Mouse (Mus musculus) bone marrow, adult 2 months (tissue): ENCODE results near the gene Gpbar1. TPM values are rescaled to one million over a fixed set of nuclear protein-coding genes. Genes with fewer than 3 reads are reported as not detected.

Experiments used
- H3K27ac ChIP-seq: fragments of 200-500 bp; 2 replicates; pipeline ENCODE4 v1.5.1; 2012; ENCODE audit warnings: low read depth, mild to moderate bottlenecking, control low read depth, inconsistent platforms, low read length; ENCODE audit not compliant: control insufficient read depth, poor library complexity, insufficient read depth
- H3K4me1 ChIP-seq: fragments of 200-500 bp; 2 replicates; pipeline ENCODE4 v1.6.1; 2011; ENCODE audit warnings: low read length; ENCODE audit not compliant: control insufficient read depth, insufficient read depth
- H3K4me3 ChIP-seq: fragments of 200-500 bp; replicated peaks from 2 replicates; pipeline ENCODE3; 2011; ENCODE audit warnings: mild to moderate bottlenecking, low read depth, low read length, control low read depth; ENCODE audit not compliant: control insufficient read depth
- CTCF ChIP-seq: fragments of 200-500 bp; IDR thresholded peaks from 2 replicates; pipeline ENCODE4 v1.5.1; 2011; ENCODE audit warnings: low read length, control low read depth; ENCODE audit not compliant: control insufficient read depth, insufficient read depth
- POLR2A ChIP-seq: fragments of 200-500 bp; IDR thresholded peaks from 2 replicates; pipeline ENCODE4 v1.6.1; 2011; ENCODE audit warnings: low read depth, mild to moderate bottlenecking, control low read depth, low read length, borderline replicate concordance; ENCODE audit not compliant: control insufficient read depth
- WGBS: fragments of 180-500 bp; shearing (Covaris S2); methylation state at CpG from one replicate; pipeline ENCODE4 v1.1.7; 2018; 5-methylcytosine and 5-hydroxymethylcytosine counted together
- polyA plus RNA-seq: library from polyadenylated mRNA; stranded (reverse); fragments of >200 nt; gene quantifications from 2 replicates; pipeline ENCODE4 v1.2.4, GENCODE M21; 2011; ENCODE audit warnings: low replicate concordance; ENCODE audit not compliant: missing spikeins, insufficient read depth, insufficient read length

Gpbar1 gene
- polyA plus RNA-seq, 1 experiment, result not detected

DNA sequence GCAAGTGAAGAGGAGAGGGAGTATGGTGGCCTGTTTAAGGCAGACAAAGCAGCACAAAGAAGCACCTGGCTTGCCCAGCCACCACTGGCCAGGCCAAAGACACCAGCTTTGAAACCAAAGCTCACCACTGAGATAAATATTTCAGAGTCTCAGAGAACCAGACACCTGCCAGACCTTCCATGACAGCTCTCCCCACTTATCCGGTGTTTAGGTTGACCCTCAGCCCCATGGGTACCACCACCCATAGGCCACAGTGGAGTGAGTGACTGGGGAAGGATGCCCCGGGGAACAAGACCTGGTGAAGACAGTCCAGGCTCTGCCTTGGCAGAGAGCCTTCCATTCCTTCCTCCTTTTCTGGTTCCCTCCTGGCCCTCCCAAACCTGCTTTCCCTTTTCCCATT, 24.5 kb downstream of the Gpbar1 start:
- WGBS, result 37% methylated on average over 2 of the region's 2 CpGs
- H3K4me1 ChIP-seq, result no peaks in the 10 kb centered on the region; the same call in 1 of the 2 replicates
- H3K27ac ChIP-seq, result no peak overlapping the region
- no peak overlapping the region for H3K4me3 ChIP-seq
- no peak for TF ChIP-seq CTCF
- no peak for TF ChIP-seq POLR2A

DNA sequence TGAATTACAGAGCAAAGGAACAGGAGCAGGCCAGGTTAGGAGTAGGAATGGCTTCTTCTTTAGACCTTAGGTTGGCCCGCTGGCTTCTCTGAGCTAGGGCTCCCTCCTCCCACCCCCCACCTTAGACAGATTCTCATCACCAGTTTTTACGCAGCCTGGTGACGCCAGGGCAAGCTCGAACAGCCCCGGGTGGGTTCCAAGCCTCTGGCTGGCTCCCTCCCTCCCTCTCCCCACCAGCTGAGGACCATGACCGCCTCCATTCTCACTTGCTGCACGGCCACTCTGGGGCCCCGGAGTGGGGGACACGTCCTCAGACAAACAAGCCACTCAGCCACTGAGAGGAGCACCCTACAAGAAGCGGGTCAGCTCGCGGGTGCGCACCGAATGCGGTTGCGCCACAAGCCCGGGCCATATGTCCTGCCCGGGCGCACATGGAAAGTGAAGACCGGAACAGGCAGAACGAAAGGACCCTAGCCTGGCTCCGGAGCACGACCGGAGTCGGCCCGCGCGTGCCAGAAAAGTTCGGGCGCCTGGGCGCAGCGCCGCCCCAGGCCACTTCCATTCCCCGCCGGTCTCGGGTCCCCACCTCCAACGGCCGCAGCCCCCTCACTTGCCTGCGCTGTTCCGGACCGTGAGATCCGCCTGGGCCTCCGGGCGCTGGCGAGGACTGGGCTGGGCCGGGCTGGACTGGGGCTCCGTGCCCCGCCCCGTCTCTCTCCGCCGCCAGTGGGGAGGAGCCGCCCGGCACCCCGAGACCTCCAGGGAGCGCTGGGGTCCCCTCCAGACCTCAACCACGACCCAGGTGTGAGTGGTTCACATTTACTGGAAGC, 25.4 kb downstream of the Gpbar1 start:
- 1% methylated on average over 56 of the region's 56 CpGs for WGBS
- Histone ChIP-seq H3K4me3 (peak overlapping the region; percentile 66), H3K4me1 (no peaks in the 10 kb centered on the region; the same call in 1 of the 2 replicates), H3K27ac (peak overlapping the region; percentile 52; the same call in 1 of the 2 replicates)
- no peak; the same call in 1 of the 2 replicates for TF ChIP-seq POLR2A
- no peak for TF ChIP-seq CTCF

DNA sequence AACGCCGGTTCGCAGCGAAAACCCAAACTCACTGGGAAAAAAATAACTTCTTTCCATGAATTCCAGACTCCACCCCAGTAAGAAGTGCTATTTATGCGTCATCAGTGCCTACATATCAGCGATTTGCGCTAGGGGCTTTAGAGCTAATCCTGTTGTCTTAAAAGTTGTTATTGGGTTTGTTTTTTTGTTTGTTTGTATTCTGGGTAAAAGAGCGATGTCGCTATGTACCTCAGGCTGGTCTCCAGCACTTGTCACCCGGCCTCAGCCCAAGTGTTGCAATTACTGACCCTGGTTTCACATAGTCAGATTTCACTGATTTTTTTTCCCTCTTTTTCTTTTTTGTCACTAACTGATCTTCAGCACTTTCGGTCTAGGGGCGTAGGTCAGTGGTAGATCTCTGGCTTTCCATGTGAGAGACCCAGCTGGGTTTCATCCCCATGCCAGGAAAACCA, 26.0 kb downstream of the Gpbar1 start:
- no peaks in the 10 kb centered on the region; the same call in 1 of the 2 replicates for H3K4me1 ChIP-seq
- peak overlapping the region; percentile 66 for H3K4me3 ChIP-seq
- 0 out of 2 replicates have a peak overlapping the region, but pooled peaks have one; percentile 52 for H3K27ac ChIP-seq
- no peak for TF ChIP-seq POLR2A
- no peak for TF ChIP-seq CTCF
- 4% methylated on average over 12 of the region's 12 CpGs for WGBS

DNA sequence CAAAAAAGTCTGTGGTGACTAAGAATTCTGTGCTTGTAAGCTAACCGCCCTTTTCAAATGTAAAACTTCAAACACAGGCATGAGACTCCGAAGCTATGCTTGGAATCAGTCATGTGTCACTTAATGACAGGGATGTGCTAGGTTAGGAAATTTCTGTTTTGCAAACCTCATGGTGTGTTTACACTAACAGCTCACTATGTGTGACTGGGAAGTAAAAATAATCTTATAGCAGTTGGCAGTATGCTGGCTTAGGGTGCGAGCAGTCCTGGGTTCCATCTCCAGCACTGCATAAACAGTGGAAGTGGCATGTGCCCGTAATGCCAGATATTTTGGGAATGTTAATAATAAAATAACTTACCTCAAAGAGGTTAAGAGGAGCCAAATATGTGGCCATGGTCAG, 26.6 kb downstream of the Gpbar1 start:
- no peak for TF ChIP-seq CTCF
- no peak for TF ChIP-seq POLR2A
- H3K27ac ChIP-seq, result no peak overlapping the region
- 77% methylated on average over 4 of the region's 4 CpGs for WGBS
- no peak overlapping the region for H3K4me3 ChIP-seq
- no peaks in the 10 kb centered on the region; the same call in 1 of the 2 replicates for H3K4me1 ChIP-seq

DNA sequence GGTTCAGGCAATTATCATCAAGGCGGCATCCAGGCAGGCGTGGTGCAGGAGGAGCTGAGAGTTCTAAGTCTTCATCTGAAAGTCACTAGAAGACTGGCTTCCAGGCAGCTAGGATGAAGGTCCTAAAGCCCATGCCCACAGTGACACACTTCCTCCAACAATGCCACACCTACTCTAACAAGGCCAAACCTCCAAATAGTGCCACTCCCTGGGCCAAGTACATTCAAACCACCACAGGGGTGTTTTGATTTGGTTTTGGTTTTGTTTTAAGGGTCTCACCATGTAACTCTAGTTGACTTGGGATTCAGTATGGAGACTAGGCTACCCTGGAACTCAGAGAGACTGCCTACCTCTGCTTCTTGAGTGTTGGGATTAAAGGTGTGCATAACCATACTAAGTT, 27.2 kb downstream of the Gpbar1 start, which contains the start of gene Tmbim1:
Tmbim1 (minus strand) TSS at position 101 of the 400 bp plus-strand sequence.
- H3K4me1 ChIP-seq, result no peaks in the 10 kb centered on the region; the same call in 1 of the 2 replicates
- WGBS, result 89% methylated on average over 2 of the region's 2 CpGs
- TF ChIP-seq POLR2A (no peak), CTCF (no peak)
- no peak within 1 kb of the TSS for H3K27ac ChIP-seq
- no peak within 1 kb of the TSS for H3K4me3 ChIP-seq

DNA sequence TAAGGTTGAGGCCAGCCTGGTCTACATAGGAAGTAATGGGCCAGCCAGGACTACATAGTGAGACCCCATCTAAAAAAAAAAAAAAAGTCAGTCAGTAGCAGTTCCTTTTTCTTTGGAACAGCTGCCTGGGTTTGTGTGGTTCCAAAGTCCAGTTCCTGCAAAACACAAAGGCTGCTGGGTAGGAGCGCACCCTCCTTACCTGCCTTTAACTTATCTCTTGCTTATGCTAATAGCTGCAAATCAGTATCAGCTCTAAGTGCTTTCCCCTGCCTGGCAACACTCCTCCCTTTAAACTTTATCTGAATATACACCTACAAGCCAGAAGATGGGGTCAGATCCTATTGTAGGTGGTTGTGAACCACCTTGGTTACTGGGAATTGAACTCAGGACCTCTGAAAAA, 28.8 kb downstream of the Gpbar1 start:
- no peak overlapping the region for H3K4me3 ChIP-seq
- H3K4me1 ChIP-seq, result no peaks in the 10 kb centered on the region; the same call in 1 of the 2 replicates
- no peak for TF ChIP-seq POLR2A
- TF ChIP-seq CTCF, result no peak
- WGBS, result 82% methylated on average over 1 of the region's 1 CpGs
- no peak overlapping the region for H3K27ac ChIP-seq

DNA sequence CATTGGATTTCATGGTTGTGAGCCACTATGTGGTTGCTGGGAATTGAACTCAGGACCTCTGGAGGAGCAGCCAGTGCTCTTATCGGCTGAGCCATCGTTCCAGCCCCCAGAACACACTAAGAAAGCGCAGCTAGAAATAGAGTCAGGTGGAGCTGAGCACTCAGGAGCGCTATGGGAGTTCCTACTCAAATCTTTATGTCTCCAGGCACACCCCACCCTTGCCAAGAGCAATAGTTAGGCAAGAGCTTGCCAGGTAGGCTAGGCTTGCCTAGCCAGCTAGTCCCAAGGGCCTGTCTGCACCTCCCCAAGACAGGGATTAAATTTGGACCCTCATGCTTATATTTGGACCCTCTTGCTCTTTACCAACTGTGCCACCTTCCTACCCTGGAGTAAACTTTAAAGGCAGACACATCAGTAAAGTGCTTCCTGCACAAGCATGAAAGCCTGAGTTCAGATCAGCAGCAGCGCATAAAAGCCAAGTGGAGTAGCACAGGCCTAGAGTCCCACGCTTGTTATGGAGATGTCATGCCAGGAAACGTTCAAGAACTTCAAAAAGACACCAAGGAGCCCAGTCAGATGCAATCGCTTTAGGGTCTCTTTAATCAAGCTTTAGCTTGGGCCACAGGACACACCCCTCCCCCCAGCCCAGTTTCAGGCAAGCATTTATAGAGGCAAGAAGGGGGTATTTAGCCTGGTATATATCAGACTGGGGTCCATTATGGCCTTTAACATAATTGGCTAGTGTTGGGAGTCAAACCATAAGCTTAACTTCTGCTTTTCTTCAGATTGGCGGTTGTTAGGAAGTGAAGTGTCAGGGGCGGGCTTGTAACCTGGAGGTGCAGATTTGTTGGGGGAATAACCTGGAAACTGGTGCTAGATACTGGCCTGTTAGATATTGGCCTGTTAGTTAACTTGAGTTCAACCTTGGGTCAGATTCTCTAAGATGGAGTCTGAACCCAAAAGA, 29.9 kb downstream of the Gpbar1 start:
- Histone ChIP-seq H3K27ac (no peak overlapping the region), H3K4me3 (no peak overlapping the region), H3K4me1 (no peaks in the 10 kb centered on the region; the same call in 1 of the 2 replicates)
- WGBS, result 58% methylated on average over 10 of the region's 10 CpGs
- no peak for TF ChIP-seq CTCF
- TF ChIP-seq POLR2A, result no peak
